Mouse (Mus musculus) inflammation-experienced regulatory T-cells (primary cell): ENCODE results near the gene Hspb8. TPM values are rescaled to one million over a fixed set of nuclear protein-coding genes. Genes with fewer than 3 reads are reported as not detected.

ENCODE experiments used
- polyA plus RNA-seq, 2 experiments: library from polyadenylated mRNA; unstranded; fragments of 100-300 nt; shearing (Covaris generic); gene quantifications; one replicate each; pipeline ENCODE4 v1.2.1; 2017

Hspb8 gene
- under 1 TPM in 1 of 2 experiments, not detected in 1; 0.28 TPM for polyA plus RNA-seq

DNA sequence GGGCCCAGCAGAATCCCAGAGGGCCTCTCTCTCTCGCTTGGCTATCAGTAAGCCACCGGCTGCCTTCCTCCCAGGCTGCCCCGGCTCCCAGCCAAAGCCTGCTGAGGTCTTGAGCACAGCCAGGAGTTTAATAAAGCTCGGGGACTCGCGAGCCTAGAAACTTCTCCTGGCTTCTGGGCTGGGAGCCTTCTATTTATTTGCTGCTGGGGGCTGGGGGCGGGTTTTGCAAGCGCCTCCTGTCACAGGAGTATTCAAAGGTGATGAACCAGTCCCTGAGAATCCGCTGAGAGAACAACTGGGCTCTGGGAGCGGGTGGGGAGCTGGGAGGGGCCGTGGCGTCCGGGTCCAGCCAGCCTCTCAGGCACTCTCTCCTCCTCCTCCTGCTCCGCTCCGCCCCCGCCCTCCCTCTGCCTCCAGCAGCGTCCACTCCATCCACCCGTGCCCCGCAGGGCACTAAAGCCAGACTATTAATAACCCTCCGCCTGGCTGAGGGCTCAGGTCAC lies at the start of gene Hspb8:
Gene Hspb8 (minus strand): TSS at position 166 of the 503 bp plus-strand sequence.

Other genes starting within 250 kb of the Hspb8 start
- under 1 TPM in 1 of 2 experiments, not detected in 1; 0.07 TPM for gene Ccdc60, start 133.9 kb downstream of the Hspb8 start, polyA plus RNA-seq
- 1 to 10 TPM in 1 of 2 experiments, under 1 TPM in 1; 0.07 to 1.0 TPM for gene Srrm4, start 169.0 kb upstream of the Hspb8 start, polyA plus RNA-seq